Mouse (Mus musculus): Measurements from ENCODE around the gene Cops8.

The Cops8 gene

GRCm38 (mm10) chr1:90602759-90603560, at the start of gene Cops8:
Gene Cops8, plus strand, starts transcription at chr1:90602981.
- DNase-seq (ENCODE audit: low spot score), result peak; percentile 86

- DNase-seq (ENCODE audit: low spot score), result no peak
Observed at GRCm38 (mm10) chr1:90557140-90557539, 45.6 kb upstream of the Cops8 start.

GRCm38 (mm10) chr1:90560942-90561726, 41.6 kb upstream of the Cops8 start:
- no peak for DNase-seq (ENCODE audit: low spot score)

GRCm38 (mm10) chr1:90563945-90564344, 38.8 kb upstream of the Cops8 start:
- DNase-seq (ENCODE audit: low spot score), result no peak

- no peak for DNase-seq (ENCODE audit: low spot score)
Observed at GRCm38 (mm10) chr1:90566664-90567440, 35.9 kb upstream of the Cops8 start.

- no peak for DNase-seq (ENCODE audit: low spot score)
Observed at GRCm38 (mm10) chr1:90573831-90574230, 28.9 kb upstream of the Cops8 start.

- DNase-seq (ENCODE audit: low spot score), result no peak
Observed at GRCm38 (mm10) chr1:90574845-90575244, 27.9 kb upstream of the Cops8 start.

- DNase-seq (ENCODE audit: low spot score), result no peak
Observed at GRCm38 (mm10) chr1:90577417-90577816, 25.4 kb upstream of the Cops8 start.

GRCm38 (mm10) chr1:90582635-90583034, 20.1 kb upstream of the Cops8 start:
- DNase-seq (ENCODE audit: low spot score), result no peak

GRCm38 (mm10) chr1:90588021-90588734, 14.6 kb upstream of the Cops8 start:
- peak; percentile 25 for DNase-seq (ENCODE audit: low spot score)

GRCm38 (mm10) chr1:90590797-90591196, 12.0 kb upstream of the Cops8 start:
- no peak for DNase-seq (ENCODE audit: low spot score)

- DNase-seq (ENCODE audit: low spot score), result peak; percentile 17
Observed at GRCm38 (mm10) chr1:90592784-90593183, 10.0 kb upstream of the Cops8 start.

- DNase-seq (ENCODE audit: low spot score), result no peak
Observed at GRCm38 (mm10) chr1:90599226-90599625, 3.6 kb upstream of the Cops8 start.

GRCm38 (mm10) chr1:90601096-90601495, 1.7 kb upstream of the Cops8 start:
- DNase-seq (ENCODE audit: low spot score), result no peak

- no peak for DNase-seq (ENCODE audit: low spot score)
Observed at GRCm38 (mm10) chr1:90603561-90603887, 743 bp downstream of the Cops8 start.

GRCm38 (mm10) chr1:90609363-90609762, 6.6 kb downstream of the Cops8 start:
- no peak for DNase-seq (ENCODE audit: low spot score)

- DNase-seq (ENCODE audit: low spot score), result no peak
Observed at GRCm38 (mm10) chr1:90617258-90617657, 14.5 kb downstream of the Cops8 start.

GRCm38 (mm10) chr1:90633415-90634030, 30.7 kb downstream of the Cops8 start:
- no peak for DNase-seq (ENCODE audit: low spot score)

- DNase-seq (ENCODE audit: low spot score), result no peak
Observed at GRCm38 (mm10) chr1:90634205-90634745, 31.5 kb downstream of the Cops8 start.

GRCm38 (mm10) chr1:90638335-90638734, 35.6 kb downstream of the Cops8 start:
- DNase-seq (ENCODE audit: low spot score), result no peak

- no peak for DNase-seq (ENCODE audit: low spot score)
Observed at GRCm38 (mm10) chr1:90650781-90651437, 48.1 kb downstream of the Cops8 start.
